Mouse (Mus musculus) G1E (cell line): ENCODE results near the gene Dnah14.

Experiments used
- CTCF ChIP-seq: IDR thresholded peaks from 2 replicates; pipeline ENCODE4 v1.5.1; 2012; ENCODE audit warnings: low read depth, low read length, inconsistent platforms, mixed read lengths
- GATA1 ChIP-seq: IDR thresholded peaks from 2 replicates; pipeline ENCODE4 v1.6.1; 2012; ENCODE audit warnings: borderline replicate concordance, low read length, inconsistent platforms, mixed read lengths
- GATA2 ChIP-seq: IDR thresholded peaks from 2 replicates; pipeline ENCODE4 v1.6.1; 2012; ENCODE audit warnings: low read depth, low read length, inconsistent platforms, borderline replicate concordance
- POLR2AphosphoS5 ChIP-seq: IDR thresholded peaks from 2 replicates; pipeline ENCODE4 v1.6.1; 2012; ENCODE audit warnings: low read depth, low read length, inconsistent platforms; ENCODE audit not compliant: insufficient replicate concordance
- TAL1 ChIP-seq: conservative IDR thresholded peaks from 2 replicates; pipeline ENCODE4 v1.6.1; 2012; ENCODE audit warnings: low read depth, low read length, inconsistent platforms, mixed read lengths

DNA sequence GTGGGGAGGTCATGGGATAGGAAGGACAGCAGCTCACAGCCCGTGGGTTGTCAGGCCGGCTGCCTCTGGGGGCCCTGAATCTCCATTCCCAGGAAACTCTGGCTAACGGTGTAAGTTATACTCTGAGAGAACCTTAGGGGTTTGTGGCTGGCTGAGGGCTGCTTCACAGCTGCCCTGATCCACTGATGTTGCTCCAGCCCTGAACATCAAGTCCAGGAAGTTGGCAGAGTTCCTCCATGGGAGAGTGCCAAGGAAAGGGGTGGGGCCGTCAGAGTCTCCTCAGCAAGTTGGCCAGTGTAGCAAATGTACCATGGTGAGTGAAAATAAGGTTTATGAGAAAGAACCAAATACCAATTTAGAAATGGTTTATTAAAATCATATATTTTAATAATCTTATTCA lies 47.0 kb upstream of the Dnah14 start:
- TF ChIP-seq CTCF (no peak), TAL1 (no peak), POLR2AphosphoS5 (no peak), GATA1 (no peak), GATA2 (no peak)
